Mouse (Mus musculus) thymus, adult 2 months (tissue): ENCODE data around the gene Olfr1178. TPM values are rescaled to one million over a fixed set of nuclear protein-coding genes. Genes with fewer than 3 reads are reported as not detected.

Source experiments
- DNase-seq: peaks from one replicate; pipeline ENCODE4 v3.0.0; 2021
- H3K27ac ChIP-seq: fragments of 200-500 bp; 2 replicates; pipeline ENCODE4 v1.5.1; 2012; ENCODE audit warnings: low read length, control low read depth; ENCODE audit not compliant: control insufficient read depth, insufficient read depth
- H3K27me3 ChIP-seq: fragments of 200-500 bp; 2 replicates; pipeline ENCODE4 v1.6.1; 2012; ENCODE audit warnings: mild to moderate bottlenecking, low read length, moderate library complexity, mixed read lengths; ENCODE audit not compliant: control insufficient read depth, insufficient read depth
- H3K36me3 ChIP-seq: fragments of 200-500 bp; 2 replicates; pipeline ENCODE4 v1.6.1; 2012; ENCODE audit warnings: mild to moderate bottlenecking, low read length, moderate library complexity; ENCODE audit not compliant: control insufficient read depth, insufficient read depth
- H3K4me1 ChIP-seq: fragments of 200-500 bp; replicated peaks from 2 replicates; pipeline ENCODE4 v1.6.1; 2012; ENCODE audit warnings: low read length; ENCODE audit not compliant: control insufficient read depth, insufficient read depth
- H3K4me3 ChIP-seq: fragments of 200-500 bp; 2 replicates; pipeline ENCODE4 v1.5.1; 2012; ENCODE audit warnings: mild to moderate bottlenecking, low read length, control low read depth, moderate library complexity; ENCODE audit not compliant: control insufficient read depth, insufficient read depth
- CTCF ChIP-seq: fragments of 200-500 bp; IDR thresholded peaks from 2 replicates; pipeline ENCODE4 v1.5.1; 2012; ENCODE audit warnings: mild to moderate bottlenecking, control low read depth, low read length, moderate library complexity, borderline replicate concordance; ENCODE audit not compliant: control insufficient read depth, poor library complexity, insufficient read depth; ENCODE audit errors: extremely low read depth
- POLR2A ChIP-seq: fragments of 200-500 bp; IDR thresholded peaks from 2 replicates; pipeline ENCODE4 v1.6.1; 2012; ENCODE audit warnings: mild to moderate bottlenecking, low read length, control low read depth, moderate library complexity; ENCODE audit not compliant: control insufficient read depth, poor library complexity, insufficient read depth; ENCODE audit errors: extremely low read depth
- WGBS: fragments of 180-500 bp; shearing (Covaris S2); methylation state at CpG from one replicate; pipeline ENCODE4 v1.1.7; 2018; 5-methylcytosine and 5-hydroxymethylcytosine counted together
- polyA plus RNA-seq: library from polyadenylated mRNA; depleted of rRNA; stranded (reverse); fragments of >200 nt; gene quantifications from 2 replicates; pipeline ENCODE4 v1.2.3, GENCODE M21; 2012; rRNA removed

Gene Olfr1178
- polyA plus RNA-seq: not detected in 2 replicates

DNA sequence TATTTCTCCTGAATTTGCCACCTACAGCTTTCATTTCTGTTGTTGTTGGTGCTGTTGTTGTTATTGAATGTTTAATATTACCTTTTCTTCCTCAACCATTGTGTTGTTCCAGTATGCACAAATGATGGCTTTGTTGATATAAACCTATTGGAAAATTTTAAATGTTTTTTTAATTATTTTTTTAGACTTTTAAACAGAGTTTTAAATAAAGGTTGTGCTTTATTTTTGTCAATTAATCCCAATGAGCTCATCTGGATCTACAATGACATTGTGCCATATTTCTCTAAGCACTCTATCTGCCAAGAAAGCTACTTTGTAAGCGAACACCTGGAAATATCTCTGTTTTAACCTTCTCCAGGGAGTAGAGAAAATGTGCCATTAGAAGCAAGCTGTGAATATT, at the start of gene Olfr1178:
Olfr1178 (plus strand) TSS at position 301 of the 400 bp plus-strand sequence.
- Histone ChIP-seq H3K27ac (no peak within 1 kb of the TSS), H3K36me3 (no peaks in the 10 kb centered on the region), H3K27me3 (no peaks in the 10 kb centered on the region), H3K4me3 (no peak within 1 kb of the TSS), H3K4me1 (no peaks in the 10 kb centered on the region)
- 91% methylated on average over 1 of the region's 1 CpGs for WGBS
- DNase-seq: no peak
- no peak for TF ChIP-seq POLR2A
- no peak for TF ChIP-seq CTCF

- Histone ChIP-seq H3K4me1 (no peaks in the 10 kb centered on the region), H3K36me3 (no peaks in the 10 kb centered on the region), H3K27ac (no peak within 1 kb of the TSS), H3K4me3 (no peak within 1 kb of the TSS), H3K27me3 (no peaks in the 10 kb centered on the region)
- 87% methylated on average over 1 of the region's 1 CpGs for WGBS
- no peak for TF ChIP-seq POLR2A
- no peak for TF ChIP-seq CTCF
- DNase-seq: no peak
These were observed 40.5 kb upstream of the Olfr1178 start, which contains the start of gene Olfr1177-ps for GRCm38 (mm10) chr2:88346392-88346791. Gene Olfr1177-ps, minus strand, starts transcription at chr2:88346492.

- Histone ChIP-seq H3K4me1 (no peaks in the 10 kb centered on the region), H3K27me3 (no peaks in the 10 kb centered on the region), H3K36me3 (no peaks in the 10 kb centered on the region), H3K4me3 (no peak overlapping the region), H3K27ac (no peak overlapping the region)
- TF ChIP-seq CTCF (no peak), POLR2A (no peak)
- 4% methylated on average over 2 of the region's 2 CpGs for WGBS
- no peak for DNase-seq
These were observed 30.6 kb upstream of the Olfr1178 start for GRCm38 (mm10) chr2:88356304-88356703.

DNA sequence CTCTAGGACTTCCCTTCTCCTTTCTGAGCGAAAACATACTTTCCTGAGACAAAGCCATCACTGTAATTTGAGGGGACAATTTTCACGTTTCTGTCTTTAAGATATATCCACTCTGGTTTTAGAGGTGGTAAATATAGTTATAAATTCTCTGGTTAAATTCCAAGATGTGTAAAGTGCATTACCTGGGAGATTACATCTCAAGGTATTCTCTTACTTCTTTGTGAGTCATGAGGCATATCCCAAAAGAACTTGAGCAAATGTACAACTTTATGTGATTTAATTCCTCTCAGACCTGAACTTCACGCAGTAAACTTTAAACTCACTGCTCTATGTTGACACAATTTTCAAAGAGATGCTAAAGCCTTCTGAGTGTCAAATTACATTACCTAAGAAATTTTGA, 19.5 kb downstream of the Olfr1178 start, which contains the start of gene Olfr1179:
Olfr1179 (minus strand) TSS at position 101 of the 400 bp plus-strand sequence.
- Histone ChIP-seq H3K27me3 (no peaks in the 10 kb centered on the region), H3K36me3 (no peaks in the 10 kb centered on the region), H3K4me1 (no peaks in the 10 kb centered on the region), H3K27ac (no peak within 1 kb of the TSS), H3K4me3 (no peak within 1 kb of the TSS)
- no peak for DNase-seq
- no peak for TF ChIP-seq CTCF
- no peak for TF ChIP-seq POLR2A
- 90% methylated on average over 3 of the region's 3 CpGs for WGBS

DNA sequence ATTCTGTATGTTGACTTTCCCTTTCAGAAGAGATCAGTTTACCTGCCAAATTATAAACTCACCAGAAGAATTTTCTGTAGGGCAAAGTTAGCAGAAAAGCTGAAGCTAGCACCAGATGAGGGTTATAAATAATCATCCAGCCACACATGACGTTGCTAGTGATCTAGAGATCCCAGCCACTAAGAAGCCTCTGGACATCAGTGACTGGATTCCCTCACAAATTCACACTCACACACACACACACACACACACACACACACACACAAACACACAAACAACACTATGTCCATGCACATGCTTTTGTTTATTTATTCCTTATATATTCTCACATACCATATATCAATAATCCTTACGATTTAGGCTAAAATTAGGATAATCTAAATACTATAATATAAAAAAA, 32.2 kb downstream of the Olfr1178 start, which contains the start of gene Olfr1180:
Olfr1180 (minus strand) TSS at position 101 of the 400 bp plus-strand sequence.
- no peak for DNase-seq
- WGBS: 89% methylated on average over 2 of the region's 2 CpGs
- Histone ChIP-seq H3K4me3 (no peak within 1 kb of the TSS), H3K36me3 (no peaks in the 10 kb centered on the region), H3K27ac (no peak within 1 kb of the TSS), H3K4me1 (no peaks in the 10 kb centered on the region), H3K27me3 (no peaks in the 10 kb centered on the region)
- no peak for TF ChIP-seq CTCF
- TF ChIP-seq POLR2A: no peak

DNA sequence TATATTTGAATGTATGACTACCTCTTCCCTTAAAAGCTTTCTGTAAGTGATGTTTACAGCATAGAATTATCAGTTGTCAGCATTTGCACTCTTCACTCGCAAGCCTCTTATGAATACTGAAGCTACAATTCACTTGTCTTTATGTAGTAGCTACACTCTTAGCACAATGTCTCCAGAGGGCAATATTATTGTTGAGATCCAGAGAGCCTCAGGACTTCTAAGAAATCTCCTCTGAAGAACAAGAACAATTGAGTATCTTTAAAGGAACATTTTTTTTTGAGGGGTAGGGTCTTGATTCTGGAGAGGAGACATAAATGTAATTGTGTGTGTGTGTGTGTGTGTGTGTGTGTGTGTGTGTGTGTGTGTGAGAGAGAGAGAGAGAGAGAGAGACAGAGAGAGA, 39.2 kb downstream of the Olfr1178 start, which contains the start of gene Olfr1181:
Olfr1181 (minus strand) TSS at position 101 of the 400 bp plus-strand sequence.
- Histone ChIP-seq H3K27me3 (no peaks in the 10 kb centered on the region), H3K4me3 (no peak within 1 kb of the TSS), H3K36me3 (no peaks in the 10 kb centered on the region), H3K4me1 (no peaks in the 10 kb centered on the region), H3K27ac (no peak within 1 kb of the TSS)
- 93% methylated on average over 1 of the region's 1 CpGs for WGBS
- DNase-seq: no peak
- TF ChIP-seq POLR2A (no peak), CTCF (no peak)

DNA sequence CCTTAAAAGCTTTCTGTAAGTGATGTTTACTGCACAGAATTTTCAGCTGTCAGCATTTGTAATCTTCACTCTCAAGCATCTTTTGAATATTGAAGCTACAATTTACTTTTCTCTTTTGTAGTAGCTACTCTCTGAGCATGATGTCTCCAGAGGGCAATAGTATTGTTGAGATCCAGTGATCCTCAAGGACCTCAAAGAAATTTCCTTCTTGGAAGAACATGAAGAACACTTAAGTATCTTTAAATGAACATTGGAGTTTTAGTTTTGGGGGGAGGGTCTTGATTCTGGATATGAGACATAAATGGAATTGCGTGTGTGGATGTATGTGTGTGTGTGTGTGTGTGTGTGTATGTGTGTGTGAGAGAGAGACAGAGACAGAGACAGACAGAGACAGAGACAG, 62.2 kb downstream of the Olfr1178 start, which contains the start of gene Gm13757:
Gm13757 (minus strand) TSS at position 101 of the 400 bp plus-strand sequence.
- H3K36me3 ChIP-seq: no peaks in the 10 kb centered on the region
- no peaks in the 10 kb centered on the region for H3K27me3 ChIP-seq
- H3K27ac ChIP-seq: no peak within 1 kb of the TSS
- TF ChIP-seq CTCF (no peak), POLR2A (no peak)
- no peak within 1 kb of the TSS for H3K4me3 ChIP-seq
- WGBS: 100% methylated on average over 1 of the region's 1 CpGs
- no peaks in the 10 kb centered on the region for H3K4me1 ChIP-seq
- no peak for DNase-seq

Other genes with a start within 250 kb of the Olfr1178 start
- not detected in 2 replicates for gene Olfr1167, start 231.9 kb upstream of the Olfr1178 start, polyA plus RNA-seq
- gene Olfr1168, start 205.2 kb upstream of the Olfr1178 start, polyA plus RNA-seq: not detected in 2 replicates
- gene Olfr1170, start 158.7 kb upstream of the Olfr1178 start, polyA plus RNA-seq: not detected in 2 replicates
- not detected in 2 replicates for gene Olfr1173, start 107.2 kb upstream of the Olfr1178 start, polyA plus RNA-seq
- gene Olfr1174-ps, start 71.9 kb upstream of the Olfr1178 start, polyA plus RNA-seq: 0.05 TPM in 1 of 2 replicates, not detected in the other
- gene Olfr1175-ps, start 59.8 kb upstream of the Olfr1178 start, polyA plus RNA-seq: not detected in 2 replicates
- gene Olfr1176, start 50.3 kb upstream of the Olfr1178 start, polyA plus RNA-seq: not detected in 2 replicates
- gene Olfr1177-ps, start 40.6 kb upstream of the Olfr1178 start, polyA plus RNA-seq: not detected in 2 replicates
- not detected in 2 replicates for gene Olfr1179, start 19.4 kb downstream of the Olfr1178 start, polyA plus RNA-seq
- not detected in 2 replicates for gene Olfr1180, start 32.1 kb downstream of the Olfr1178 start, polyA plus RNA-seq
- not detected in 2 replicates for gene Olfr1181, start 39.1 kb downstream of the Olfr1178 start, polyA plus RNA-seq
- gene Gm13757, start 62.1 kb downstream of the Olfr1178 start, polyA plus RNA-seq: not detected in 2 replicates
- gene Olfr1183, start 67.8 kb downstream of the Olfr1178 start, polyA plus RNA-seq: not detected in 2 replicates
- gene Olfr1184, start 96.5 kb downstream of the Olfr1178 start, polyA plus RNA-seq: not detected in 2 replicates
- not detected in 2 replicates for gene Olfr1185-ps1, start 106.3 kb downstream of the Olfr1178 start, polyA plus RNA-seq
- not detected in 2 replicates for gene Olfr1186, start 131.5 kb downstream of the Olfr1178 start, polyA plus RNA-seq
- not detected in 2 replicates for gene Olfr1188, start 169.9 kb downstream of the Olfr1178 start, polyA plus RNA-seq
- not detected in 2 replicates for gene Olfr1189, start 199.4 kb downstream of the Olfr1178 start, polyA plus RNA-seq